Mouse (Mus musculus) spleen, adult 2 months (tissue): ENCODE results near the gene Nos1ap.

Source experiments
- CTCF ChIP-seq: fragments of 200-500 bp; IDR thresholded peaks from 2 replicates; pipeline ENCODE4 v1.5.1; 2011; ENCODE audit warnings: mild to moderate bottlenecking, inconsistent platforms; ENCODE audit not compliant: insufficient read depth, insufficient read length, insufficient replicate concordance; ENCODE audit errors: extremely low read depth
- POLR2A ChIP-seq: fragments of 200-500 bp; IDR thresholded peaks from 2 replicates; pipeline ENCODE4 v1.6.1; 2011; ENCODE audit warnings: low read depth, low read length, inconsistent platforms

DNA sequence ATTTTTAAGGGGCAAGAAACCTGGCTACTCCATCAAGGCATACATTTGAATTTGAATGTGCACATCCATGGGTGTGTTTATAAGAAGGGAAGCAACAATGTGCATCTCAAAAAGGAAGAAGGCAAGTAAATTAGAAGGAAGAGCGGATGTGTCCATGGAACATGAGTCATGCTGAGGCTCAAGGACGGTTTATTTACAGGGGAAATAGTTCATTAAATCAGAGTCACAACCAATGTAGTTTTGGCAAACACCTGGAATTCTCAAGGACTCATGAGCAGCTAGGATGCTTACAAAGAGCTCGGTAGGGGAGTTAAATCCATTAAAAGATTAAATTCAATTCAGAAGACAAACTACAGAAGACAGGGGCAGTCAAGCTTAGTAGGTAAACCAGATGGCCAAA, 169.7 kb downstream of the Nos1ap start:
- no peak for TF ChIP-seq CTCF
- no peak for TF ChIP-seq POLR2A
